Mouse (Mus musculus): ENCODE measurements around the gene Bnc2.

DNA sequence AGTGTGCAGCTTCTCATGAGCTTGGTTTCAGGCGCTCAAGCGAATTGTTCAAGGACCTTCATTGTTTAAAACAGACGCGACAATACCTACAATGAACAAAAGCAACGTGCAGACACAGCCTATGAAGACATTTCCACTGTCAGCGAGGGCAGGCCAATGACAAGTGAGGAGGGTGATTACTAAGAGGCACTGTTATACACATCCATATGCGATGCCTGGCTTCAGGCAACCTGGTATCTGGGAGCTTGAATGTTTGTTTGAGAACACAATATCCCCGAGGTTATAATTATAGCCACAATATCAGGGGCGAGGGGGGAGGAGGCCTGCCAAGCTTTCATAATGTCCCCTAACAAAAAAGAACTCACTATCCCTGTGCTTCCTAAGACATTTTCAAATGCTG lies 343.1 kb downstream of the Bnc2 start:
- TF ChIP-seq POLR2A (IDR thresholded peaks at IDR 0.05; ENCODE audit: low read depth, low read length), result no peak
- no peak for TF ChIP-seq CTCF (IDR thresholded peaks at IDR 0.05; ENCODE audit: extremely low read depth, insufficient read length, insufficient replicate concordance, low read depth, low read length)
